Comparison of ENCODE assay signal across 8 mouse cellular contexts in genomic region chr11:43681472-43682414, GRCm38 (mm10). TPM values are rescaled to one million over a fixed set of nuclear protein-coding genes. Genes with fewer than 3 reads are reported as not detected.
DNase-seq lines count a peak whose midpoint lies in the region; ATAC-seq lines count a peak whose summit lies in the region.

Gene Pwwp2a (plus strand): TSS chr11:43681998.

- peaks cover 41% of the 10 kb centered on the region for H3K79me2 ChIP-seq in macrophage (ENCODE audit: inconsistent target)

- no peaks in the 10 kb centered on the region for H3K27me3 ChIP-seq in hindbrain, embryonic 16.5 days (replicated peaks; ENCODE audit: control insufficient read depth, insufficient read depth, low read length)

- peaks cover 26% of the 10 kb centered on the region for H3K4me1 ChIP-seq in hindbrain, embryonic 16.5 days (ENCODE audit: control insufficient read depth, insufficient read depth, low read depth, low read length)

- H3K4me3 ChIP-seq in hindbrain, embryonic 16.5 days (ENCODE audit: low read length), result peak within 1 kb of the TSS; percentile 92
- H3K4me3 ChIP-seq in macrophage (ENCODE audit: inconsistent target), result peak within 1 kb of the TSS; percentile 36

- H3K4me2 ChIP-seq in hindbrain, embryonic 16.5 days (ENCODE audit: low read length), result peak within 1 kb of the TSS; percentile 71

- H3K9ac ChIP-seq in hindbrain, embryonic 16.5 days (ENCODE audit: low read depth, low read length), result peak within 1 kb of the TSS; percentile 96

- peak within 1 kb of the TSS; percentile 97 for H3K27ac ChIP-seq in hindbrain, embryonic 16.5 days (ENCODE audit: low read depth, low read length)
- peak within 1 kb of the TSS; percentile 21; the same call in 1 of the 2 replicates for H3K27ac ChIP-seq in macrophage

- ATAC-seq in hindbrain, embryonic 16.5 days, result peak; percentile 99

- peak; percentile 100 for DNase-seq in WW6 (ENCODE audit: low read depth, low spot score)
- peak; percentile 97 to 99 for DNase-seq in cerebellum, postnatal 4 days (ENCODE audit: low spot score in 2 of 2)
- peak; percentile 99 for DNase-seq in gastrocnemius, adult 18-20 months (ENCODE audit: low spot score)
- peak; percentile 99 for DNase-seq in left cerebral cortex, adult 18-20 months (ENCODE audit: low spot score in 2 of 2)
- DNase-seq in right cerebral cortex, adult 18-20 months, result peak; percentile 99
- peak; percentile 98 for DNase-seq in urinary bladder, postnatal 10 days (ENCODE audit: low spot score)

- H3K9me3 ChIP-seq in hindbrain, embryonic 16.5 days (ENCODE audit: control insufficient read depth, low read length), result no peaks in the 10 kb centered on the region

- under 1% methylated on average over 51 of the region's 87 CpGs for WGBS in hindbrain, embryonic 16.5 days
- 2% methylated on average over 52 of the region's 87 CpGs for WGBS in macrophage (ENCODE audit: missing documents)

- no peaks in the 10 kb centered on the region; the same call in 1 of the 2 replicates for H3K36me3 ChIP-seq in hindbrain, embryonic 16.5 days (ENCODE audit: control insufficient read depth, insufficient read depth, low read length)
- H3K36me3 ChIP-seq in macrophage (ENCODE audit: inconsistent target), result no peaks in the 10 kb centered on the region

RNA-seq across cellular contexts. Expression of gene Pwwp2a, which starts in this region (rescaled TPM):
- 10 to 100 TPM; 12.6 to 14.1 TPM for total RNA-seq in gastrocnemius, adult 18-20 months (2021)
- polyA plus RNA-seq in hindbrain, embryonic 16.5 days (2015; fragmentation: Nextera tagmentation; extraction: Ambion mirVana), result 12.5 and 20.3 TPM in 2 replicates
- 10 to 100 TPM; 61.2 to 65.4 TPM for total RNA-seq in left cerebral cortex, adult 18-20 months (2021)
- 100 to 1,000 TPM in 7 of 26 experiments, 10 to 100 TPM in 19; 37.5 to 125 (median 78.1) TPM for total RNA-seq in macrophage (2018; cell fraction: chromatin; rRNA removed)
- total RNA-seq in macrophage (2018; cell fraction: cytosol; rRNA removed), result 10 to 100 TPM in 25 of 26 experiments, 1 to 10 TPM in 1; 9.4 to 16.5 (median 12.9) TPM
- 100 to 1,000 TPM in 2 of 26 experiments, 10 to 100 TPM in 24; 30.5 to 128 (median 63.7) TPM for total RNA-seq in macrophage (2018; cell fraction: nucleus; rRNA removed)
- 9.5 to 12.8 TPM (median 12.5 TPM) in 3 replicates for polyA plus RNA-seq in macrophage (2018)

Comparison
In these comparisons a context has a peak if more than half of its experiments do, and no peak if none do; other contexts are left out.
1. Peak in every context shown above with its lines: DNase-seq, ATAC-seq, H3K4me3 ChIP-seq and H3K27ac ChIP-seq.
2. RNA of gene Pwwp2a (total RNA-seq): 61.2 to 65.4 TPM in left cerebral cortex, adult 18-20 months; 12.6 to 14.1 TPM in gastrocnemius, adult 18-20 months; every median in the first group is over 4 times any median in the second.